Mouse (Mus musculus): ENCODE measurements around the gene Camta1. TPM values are rescaled to one million over a fixed set of nuclear protein-coding genes. Genes with fewer than 3 reads are reported as not detected.

The Camta1 gene
- polyA plus RNA-seq, 1 experiment: 1.8 TPM

DNA sequence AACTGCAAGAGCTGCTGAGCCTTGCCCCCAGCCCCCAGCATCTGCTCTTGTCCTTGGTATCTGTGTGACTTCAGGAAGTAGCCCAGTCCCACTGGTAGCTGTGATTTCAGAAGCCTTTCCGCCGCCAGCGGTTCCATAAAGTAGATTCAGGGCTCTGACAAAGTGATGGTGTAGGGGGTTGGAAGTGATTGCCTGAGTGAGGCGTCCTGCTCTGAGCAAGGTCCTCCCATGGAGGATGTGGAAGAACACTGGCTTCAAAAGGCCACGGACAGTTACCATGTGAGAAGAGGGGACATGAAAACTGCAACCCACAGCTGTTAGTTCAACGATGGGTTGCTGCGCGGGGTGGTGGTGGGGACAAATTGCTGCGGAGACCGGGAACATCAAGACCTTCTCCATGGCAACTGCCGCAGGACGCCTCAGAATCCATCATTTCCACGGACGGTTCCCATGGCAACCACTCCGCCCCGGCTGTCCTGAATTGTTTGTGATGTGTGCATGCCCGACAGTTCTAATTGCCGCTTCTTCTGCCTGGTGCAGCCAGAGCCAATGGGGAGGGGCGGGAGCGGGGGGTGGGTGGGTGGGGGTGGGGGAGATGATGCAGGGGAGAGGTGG is 721.2 kb downstream of the Camta1 start:
- TF ChIP-seq GATA1 (IDR thresholded peaks at IDR 0.05; ENCODE audit: low read length) (no peak), TAL1 (IDR thresholded peaks at IDR 0.05; ENCODE audit: low read length) (no peak)
- Histone ChIP-seq H3K27me3 (ENCODE audit: control insufficient read depth) (peaks cover 22% of the 10 kb centered on the region), H3K36me3 (ENCODE audit: control insufficient read depth) (no peaks in the 10 kb centered on the region), H3K9me3 (ENCODE audit: control insufficient read depth, low read length) (peaks cover 28% of the 10 kb centered on the region), H3K4me3 (replicated peaks) (no peak overlapping the region), H3K4me1 (ENCODE audit: control insufficient read depth) (no peaks in the 10 kb centered on the region)

DNA sequence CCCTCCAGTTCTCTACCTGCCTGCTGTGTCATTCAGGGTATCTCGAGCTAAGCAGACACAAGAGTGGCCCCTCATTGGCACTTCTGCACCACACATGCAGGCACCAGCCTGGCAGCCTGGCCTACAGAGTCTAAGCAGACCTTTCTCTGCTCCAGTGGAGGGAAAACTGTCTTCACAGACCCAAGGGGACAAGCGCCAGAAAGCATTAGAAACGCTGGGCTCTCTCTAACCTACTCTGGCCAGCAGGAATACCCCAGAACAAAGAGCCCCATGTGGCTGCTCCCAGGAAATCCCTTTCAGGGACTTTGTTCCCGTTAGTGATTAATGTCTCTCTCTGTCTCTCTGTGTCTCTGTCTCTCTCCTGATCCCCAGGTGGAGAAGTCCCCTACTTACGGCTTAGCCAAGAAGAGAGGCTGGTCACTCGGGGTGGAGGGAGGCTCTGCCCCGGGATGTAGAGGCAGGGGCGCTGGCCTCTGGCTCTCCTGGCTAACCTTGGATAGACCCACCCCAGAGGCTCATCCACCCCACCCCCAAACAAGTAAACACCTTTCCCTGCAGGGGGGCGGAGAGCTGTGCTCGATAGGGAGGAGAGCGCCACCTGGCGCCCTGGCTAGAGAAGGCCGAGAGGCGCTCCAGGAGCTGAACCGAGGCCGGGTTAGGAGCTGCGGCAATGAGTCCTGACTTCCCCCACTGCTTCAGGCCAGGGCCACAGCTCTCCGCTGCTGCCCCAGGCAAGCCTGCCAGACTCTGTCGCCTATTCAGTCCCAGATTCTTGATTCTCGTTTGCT is 722.4 kb downstream of the Camta1 start:
- peaks cover 16% of the 10 kb centered on the region for H3K9me3 ChIP-seq (ENCODE audit: control insufficient read depth, low read length)
- H3K36me3 ChIP-seq (ENCODE audit: control insufficient read depth): no peaks in the 10 kb centered on the region
- TF ChIP-seq GATA1 (IDR thresholded peaks at IDR 0.05; ENCODE audit: low read length): no peak
- TF ChIP-seq TAL1 (IDR thresholded peaks at IDR 0.05; ENCODE audit: low read length): no peak
- H3K27me3 ChIP-seq (ENCODE audit: control insufficient read depth): peaks cover 22% of the 10 kb centered on the region
- H3K4me1 ChIP-seq (ENCODE audit: control insufficient read depth): no peaks in the 10 kb centered on the region
- H3K4me3 ChIP-seq (replicated peaks): no peak overlapping the region

DNA sequence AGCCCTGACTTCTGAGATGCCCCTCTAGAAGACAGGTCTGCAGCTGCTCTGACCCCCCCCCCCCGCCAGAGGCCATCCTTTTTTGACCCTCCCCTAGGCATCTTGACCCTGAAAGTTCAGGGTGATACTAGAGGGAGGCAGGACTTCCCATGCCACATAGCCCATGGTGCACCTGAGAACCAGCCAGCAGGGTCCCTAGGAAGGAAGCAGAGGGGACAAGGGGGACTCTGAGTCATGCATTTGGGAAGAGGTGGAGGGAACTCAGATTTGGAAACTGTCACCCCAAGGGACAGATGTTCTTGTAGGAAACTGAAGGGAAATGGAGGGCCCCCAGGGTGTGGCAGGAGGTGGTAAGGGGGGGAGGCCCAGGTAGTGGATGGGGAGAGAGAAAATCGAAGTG is 723.1 kb downstream of the Camta1 start:
- Histone ChIP-seq H3K9me3 (ENCODE audit: control insufficient read depth, low read length) (peaks cover 9% of the 10 kb centered on the region), H3K27me3 (ENCODE audit: control insufficient read depth) (peaks cover 22% of the 10 kb centered on the region), H3K36me3 (ENCODE audit: control insufficient read depth) (no peaks in the 10 kb centered on the region), H3K4me1 (ENCODE audit: control insufficient read depth) (no peaks in the 10 kb centered on the region), H3K4me3 (replicated peaks) (no peak overlapping the region)
- no peak for TF ChIP-seq GATA1 (IDR thresholded peaks at IDR 0.05; ENCODE audit: low read length)
- no peak for TF ChIP-seq TAL1 (IDR thresholded peaks at IDR 0.05; ENCODE audit: low read length)

DNA sequence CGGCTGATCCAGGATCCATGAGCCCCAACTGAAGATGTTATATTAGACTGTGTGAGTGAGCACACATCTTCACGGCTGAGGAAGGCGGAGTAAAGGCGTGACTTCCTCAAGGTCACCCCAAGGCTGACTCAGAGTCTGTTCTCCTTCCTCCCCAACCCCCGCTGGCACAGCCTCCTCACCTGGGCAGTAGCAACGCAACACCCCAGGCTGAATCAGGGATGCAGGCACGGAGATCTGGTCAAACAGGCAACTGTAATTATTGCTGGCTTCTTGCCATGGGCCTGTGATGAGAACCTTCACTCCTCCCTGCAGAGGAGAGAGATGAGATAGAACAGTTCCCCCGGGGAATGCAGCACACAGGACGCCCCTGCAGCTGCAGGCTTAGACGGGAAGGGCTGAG is 723.5 kb downstream of the Camta1 start:
- TF ChIP-seq GATA1 (IDR thresholded peaks at IDR 0.05; ENCODE audit: low read length) (no peak), TAL1 (IDR thresholded peaks at IDR 0.05; ENCODE audit: low read length) (no peak)
- no peaks in the 10 kb centered on the region for H3K36me3 ChIP-seq (ENCODE audit: control insufficient read depth)
- H3K9me3 ChIP-seq (ENCODE audit: control insufficient read depth, low read length): peaks cover 7% of the 10 kb centered on the region; the same call in 1 of the 2 replicates
- no peak overlapping the region for H3K4me3 ChIP-seq (replicated peaks)
- H3K4me1 ChIP-seq (ENCODE audit: control insufficient read depth): no peaks in the 10 kb centered on the region
- peaks cover 22% of the 10 kb centered on the region for H3K27me3 ChIP-seq (ENCODE audit: control insufficient read depth)

DNA sequence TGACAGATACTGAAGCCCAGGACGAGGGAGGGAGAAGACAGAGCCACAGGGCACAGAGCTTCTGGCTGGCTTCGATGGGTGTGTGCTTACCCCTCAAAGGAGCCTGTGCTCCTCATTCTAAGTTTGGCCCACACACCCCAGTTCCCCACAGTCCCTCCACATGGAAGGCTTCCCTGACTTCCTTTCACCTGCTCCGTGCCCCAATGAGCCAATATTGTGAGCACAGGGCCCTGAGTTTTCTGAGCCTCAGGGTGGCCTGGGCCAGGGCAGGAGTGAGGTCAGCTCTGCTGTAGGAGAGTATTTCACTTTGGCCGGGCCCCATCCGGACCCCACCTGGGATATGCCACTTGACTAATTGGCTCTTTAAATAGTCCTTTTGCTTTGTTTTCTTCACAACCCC is 724.0 kb downstream of the Camta1 start:
- no peak overlapping the region for H3K4me3 ChIP-seq (replicated peaks)
- no peaks in the 10 kb centered on the region for H3K36me3 ChIP-seq (ENCODE audit: control insufficient read depth)
- no peaks in the 10 kb centered on the region for H3K4me1 ChIP-seq (ENCODE audit: control insufficient read depth)
- TF ChIP-seq TAL1 (IDR thresholded peaks at IDR 0.05; ENCODE audit: low read length) (no peak), GATA1 (IDR thresholded peaks at IDR 0.05; ENCODE audit: low read length) (no peak)
- H3K9me3 ChIP-seq (ENCODE audit: control insufficient read depth, low read length): peaks cover 3% of the 10 kb centered on the region; the same call in 1 of the 2 replicates
- peaks cover 22% of the 10 kb centered on the region for H3K27me3 ChIP-seq (ENCODE audit: control insufficient read depth)

DNA sequence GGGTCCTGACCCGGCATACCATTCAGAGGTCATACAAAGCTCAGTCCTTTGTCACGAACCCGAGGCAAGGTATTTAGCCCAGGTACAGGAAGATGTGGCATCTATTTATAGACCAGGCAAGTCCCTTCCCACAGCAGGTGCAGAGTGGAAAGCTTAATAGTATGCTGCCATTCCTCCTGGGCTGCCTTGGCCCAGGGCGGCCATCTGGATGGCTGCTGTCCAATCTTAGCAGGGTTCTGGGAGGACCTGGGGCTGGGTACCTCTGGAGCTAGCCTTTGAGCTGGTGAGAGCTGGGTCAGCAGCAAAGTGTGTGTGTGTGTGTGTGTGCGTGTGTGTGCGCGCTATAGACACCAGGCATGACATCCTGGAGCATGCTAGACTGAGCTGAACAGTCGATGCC is 726.2 kb downstream of the Camta1 start:
- Histone ChIP-seq H3K9me3 (ENCODE audit: control insufficient read depth, low read length) (no peaks in the 10 kb centered on the region), H3K4me3 (replicated peaks) (no peak overlapping the region), H3K36me3 (ENCODE audit: control insufficient read depth) (no peaks in the 10 kb centered on the region), H3K4me1 (ENCODE audit: control insufficient read depth) (no peaks in the 10 kb centered on the region), H3K27me3 (ENCODE audit: control insufficient read depth) (peaks cover 13% of the 10 kb centered on the region)
- TF ChIP-seq GATA1 (IDR thresholded peaks at IDR 0.05; ENCODE audit: low read length) (no peak), TAL1 (IDR thresholded peaks at IDR 0.05; ENCODE audit: low read length) (no peak)

DNA sequence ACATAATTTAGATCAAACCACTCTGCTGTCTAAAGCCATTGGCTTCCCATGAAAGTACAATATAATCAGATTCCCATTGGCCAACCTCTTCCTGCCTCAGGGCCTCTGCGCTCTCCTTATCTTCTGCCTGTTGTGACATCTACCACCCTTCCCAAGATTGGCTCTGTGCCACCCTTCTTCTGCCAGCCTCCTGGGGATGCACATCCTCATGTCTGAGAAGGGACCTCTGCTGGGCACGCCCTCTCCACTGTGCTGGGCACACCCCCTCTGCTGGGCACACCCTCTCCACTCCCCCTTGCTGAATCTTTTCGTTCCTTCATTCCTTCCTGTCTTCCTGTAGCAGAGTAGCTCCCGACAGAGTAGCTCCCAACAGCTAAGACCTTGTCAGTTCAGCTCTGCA is 727.9 kb downstream of the Camta1 start:
- no peak overlapping the region for H3K4me3 ChIP-seq (replicated peaks)
- H3K36me3 ChIP-seq (ENCODE audit: control insufficient read depth): no peaks in the 10 kb centered on the region
- no peaks in the 10 kb centered on the region for H3K4me1 ChIP-seq (ENCODE audit: control insufficient read depth)
- no peaks in the 10 kb centered on the region for H3K9me3 ChIP-seq (ENCODE audit: control insufficient read depth, low read length)
- peaks cover 10% of the 10 kb centered on the region for H3K27me3 ChIP-seq (ENCODE audit: control insufficient read depth)
- TF ChIP-seq GATA1 (IDR thresholded peaks at IDR 0.05; ENCODE audit: low read length) (no peak), TAL1 (IDR thresholded peaks at IDR 0.05; ENCODE audit: low read length) (no peak)

DNA sequence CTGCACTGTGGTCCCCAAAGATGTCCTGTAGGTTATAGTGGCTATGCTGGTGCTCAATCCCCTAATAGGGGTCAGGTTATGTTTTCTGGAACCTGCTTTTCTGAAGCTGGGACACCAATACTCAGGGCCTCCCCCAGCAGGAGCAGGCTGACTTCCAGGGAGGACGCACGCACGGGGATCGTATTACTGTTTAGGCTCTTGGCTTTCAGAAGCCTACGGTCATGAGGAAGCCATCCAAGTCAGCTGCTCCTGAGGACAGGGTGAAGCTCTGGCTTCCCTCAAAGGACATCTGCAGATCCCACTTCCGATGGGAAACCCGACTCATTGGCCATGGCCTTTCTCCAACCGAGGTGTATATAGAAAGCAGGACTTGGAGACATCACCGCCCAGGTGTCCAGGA is 729.2 kb downstream of the Camta1 start:
- Histone ChIP-seq H3K4me3 (replicated peaks) (no peak overlapping the region), H3K27me3 (ENCODE audit: control insufficient read depth) (peaks cover 22% of the 10 kb centered on the region), H3K9me3 (ENCODE audit: control insufficient read depth, low read length) (no peaks in the 10 kb centered on the region), H3K4me1 (ENCODE audit: control insufficient read depth) (no peaks in the 10 kb centered on the region), H3K36me3 (ENCODE audit: control insufficient read depth) (no peaks in the 10 kb centered on the region)
- TF ChIP-seq TAL1 (IDR thresholded peaks at IDR 0.05; ENCODE audit: low read length) (no peak), GATA1 (IDR thresholded peaks at IDR 0.05; ENCODE audit: low read length) (no peak)

DNA sequence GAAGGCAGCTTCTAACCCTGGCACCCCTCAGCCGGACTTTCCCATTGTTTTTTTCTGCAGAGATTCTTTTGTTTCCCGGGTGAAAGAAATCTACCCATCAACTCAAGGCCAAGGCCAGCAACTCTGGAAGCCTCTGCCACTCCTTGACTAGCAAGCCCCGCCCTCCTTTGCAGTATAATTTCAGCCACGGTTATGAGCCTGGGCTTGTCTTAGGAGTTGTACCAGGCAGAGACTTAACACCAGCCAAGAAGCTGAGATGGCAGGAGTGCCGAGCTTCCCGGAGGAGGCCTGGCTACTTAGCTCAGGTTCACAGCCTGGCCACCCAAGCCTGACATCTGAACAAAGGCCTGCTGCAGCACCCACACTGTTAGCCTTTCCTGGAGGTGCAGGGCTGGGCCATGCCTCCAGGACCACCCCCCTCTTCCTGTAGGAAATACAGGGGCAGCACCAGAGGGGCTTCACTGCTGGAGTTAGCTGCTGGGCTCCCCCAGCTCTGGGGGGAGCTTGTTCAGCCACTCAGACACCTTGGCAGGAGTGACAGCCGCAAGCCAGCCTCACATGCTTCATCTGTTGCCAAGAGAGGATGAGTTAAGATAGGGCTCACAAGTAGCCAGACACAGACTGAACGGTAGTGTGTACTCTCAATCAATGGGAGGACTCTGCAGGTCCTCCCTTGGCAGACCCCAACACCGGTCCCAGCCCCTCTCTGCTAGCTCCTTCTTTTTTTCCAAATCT is 730.8 kb downstream of the Camta1 start:
- Histone ChIP-seq H3K9me3 (ENCODE audit: control insufficient read depth, low read length) (no peaks in the 10 kb centered on the region), H3K27me3 (ENCODE audit: control insufficient read depth) (peaks cover 24% of the 10 kb centered on the region), H3K4me3 (replicated peaks) (no peak overlapping the region), H3K36me3 (ENCODE audit: control insufficient read depth) (no peaks in the 10 kb centered on the region), H3K4me1 (ENCODE audit: control insufficient read depth) (no peaks in the 10 kb centered on the region)
- TF ChIP-seq GATA1 (IDR thresholded peaks at IDR 0.05; ENCODE audit: low read length) (no peak), TAL1 (IDR thresholded peaks at IDR 0.05; ENCODE audit: low read length) (no peak)
